Mouse (Mus musculus) bone marrow, adult 2 months (tissue): ENCODE data around the gene Ttc25.

ENCODE experiments used
- CTCF ChIP-seq: fragments of 200-500 bp; IDR thresholded peaks from 2 replicates; pipeline ENCODE4 v1.5.1; 2011; ENCODE audit warnings: low read length, control low read depth; ENCODE audit not compliant: control insufficient read depth, insufficient read depth
- POLR2A ChIP-seq: fragments of 200-500 bp; IDR thresholded peaks from 2 replicates; pipeline ENCODE4 v1.6.1; 2011; ENCODE audit warnings: low read depth, mild to moderate bottlenecking, control low read depth, low read length, borderline replicate concordance; ENCODE audit not compliant: control insufficient read depth

DNA sequence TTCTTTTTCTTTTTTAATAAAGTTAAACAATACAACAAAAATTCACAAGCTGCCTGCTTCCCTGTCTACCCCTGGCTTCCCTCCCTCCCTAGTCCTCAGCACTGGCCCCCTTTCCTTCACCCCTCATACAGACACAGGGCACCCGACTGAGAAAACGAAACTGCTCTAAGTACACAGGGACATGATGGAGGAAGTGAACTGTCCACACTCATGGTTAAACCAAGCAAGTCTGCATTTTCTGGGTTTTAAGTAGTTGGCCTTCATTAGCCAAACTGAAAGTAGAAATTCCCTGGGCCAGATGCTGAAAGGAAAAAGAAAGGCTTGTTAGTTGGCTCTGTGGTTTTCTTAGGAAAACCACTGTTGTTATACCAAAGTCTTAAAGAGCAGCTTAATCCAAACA is 37.4 kb downstream of the Ttc25 start:
- TF ChIP-seq CTCF (no peak), POLR2A (no peak)
